In the genomic region with DNA sequence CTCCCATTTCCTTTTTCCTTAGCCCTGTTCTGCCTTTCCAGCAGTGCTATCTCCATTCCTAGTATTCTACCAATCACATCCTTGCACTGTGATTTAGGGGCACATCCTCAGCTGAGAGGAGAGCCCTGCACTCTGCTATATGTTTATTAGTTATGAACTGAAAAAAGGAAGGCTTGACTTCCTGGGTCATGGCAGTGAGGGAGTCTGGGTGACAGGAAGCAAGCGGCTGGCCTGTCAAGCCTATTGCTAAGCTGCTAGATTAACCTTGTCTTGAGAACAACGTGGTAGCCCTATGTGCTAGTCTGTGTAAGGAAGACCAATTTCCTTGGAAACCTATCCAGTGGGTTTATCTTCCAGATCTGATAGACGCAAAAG, we compare ENCODE assay signal across 8 mouse cellular contexts. TPM values are rescaled to one million over a fixed set of nuclear protein-coding genes. Genes with fewer than 3 reads are reported as not detected.
A peak's percentile ranks its signal among the peaks of the same experiment; 100 is the strongest.
DNase-seq lines count a peak whose midpoint lies in the region; ATAC-seq and TF ChIP-seq lines count a peak whose summit lies in the region.

No protein-coding gene starts in this region.

- no peak for TF ChIP-seq CTCF in kidney, postnatal 0 days (IDR thresholded peaks at IDR 0.05; ENCODE audit: low read depth)
- no peak for TF ChIP-seq CTCF in liver, adult 2 months (IDR thresholded peaks at IDR 0.05; ENCODE audit: low read depth, low read length)
- TF ChIP-seq CTCF in stomach, postnatal 0 days (IDR thresholded peaks at IDR 0.05; ENCODE audit: low read depth) = no peak

- no peaks in the 10 kb centered on the region for H3K36me3 ChIP-seq in heart, embryonic 10.5 days
- no peaks in the 10 kb centered on the region for H3K36me3 ChIP-seq in kidney, postnatal 0 days (ENCODE audit: insufficient read depth, low read length)
- H3K36me3 ChIP-seq in liver, adult 2 months (ENCODE audit: control insufficient read depth, insufficient read depth, low read length) = no peaks in the 10 kb centered on the region; the same call in 1 of the 2 replicates
- H3K36me3 ChIP-seq in midbrain, embryonic 16.5 days (ENCODE audit: control insufficient read depth, insufficient read depth, low read length) = no peaks in the 10 kb centered on the region
- no peaks in the 10 kb centered on the region for H3K36me3 ChIP-seq in stomach, postnatal 0 days (ENCODE audit: control insufficient read depth, insufficient read depth, low read length)

- peak overlapping the region; percentile 64 for H3K4me2 ChIP-seq in kidney, postnatal 0 days (ENCODE audit: low read length)
- peak overlapping the region; percentile 54 for H3K4me2 ChIP-seq in midbrain, embryonic 16.5 days (ENCODE audit: low read length)
- H3K4me2 ChIP-seq in stomach, postnatal 0 days (replicated peaks; ENCODE audit: low read depth) = peak overlapping the region; percentile 60

- no peaks in the 10 kb centered on the region for H3K27me3 ChIP-seq in heart, embryonic 10.5 days (ENCODE audit: insufficient read depth, poor library complexity, severe bottlenecking)
- no peaks in the 10 kb centered on the region for H3K27me3 ChIP-seq in kidney, postnatal 0 days (ENCODE audit: insufficient read depth, low read length)
- H3K27me3 ChIP-seq in liver, adult 2 months (ENCODE audit: control insufficient read depth, insufficient read depth, low read length) = no peaks in the 10 kb centered on the region
- H3K27me3 ChIP-seq in midbrain, embryonic 16.5 days (ENCODE audit: control insufficient read depth, insufficient read depth, low read depth, low read length) = no peaks in the 10 kb centered on the region
- no peaks in the 10 kb centered on the region for H3K27me3 ChIP-seq in stomach, postnatal 0 days (ENCODE audit: control insufficient read depth, insufficient read depth, low read length)

- peak overlapping the region; percentile 60 for H3K4me3 ChIP-seq in heart, embryonic 10.5 days
- peak overlapping the region; percentile 51 for H3K4me3 ChIP-seq in kidney, postnatal 0 days (replicated peaks; ENCODE audit: low read depth, low read length)
- H3K4me3 ChIP-seq in liver, adult 2 months (ENCODE audit: insufficient read depth, low read depth, low read length) = peak overlapping the region; percentile 69
- H3K4me3 ChIP-seq in midbrain, embryonic 16.5 days (ENCODE audit: low read depth, low read length) = peak overlapping the region; percentile 51
- peak overlapping the region; percentile 50 for H3K4me3 ChIP-seq in stomach, postnatal 0 days (ENCODE audit: low read depth, low read length)

- peak; percentile 3 to 5 for DNase-seq in spleen, adult 18-20 months
- DNase-seq in spleen, adult 12 weeks (ENCODE audit: low spot score) = no peak
- peak; percentile 31 to 40 for DNase-seq in cerebellum, postnatal 14 days
- peak; percentile 70 for DNase-seq in heart, embryonic 10.5 days (ENCODE audit: low spot score)
- peak; percentile 53 for DNase-seq in kidney, postnatal 0 days (ENCODE audit: low spot score)
- peak; percentile 56 for DNase-seq in liver, adult 2 months (ENCODE audit: extremely low read depth, low read depth, low spot score)
- DNase-seq in stomach, postnatal 0 days (ENCODE audit: low spot score) = peak; percentile 18

- H3K27ac ChIP-seq in heart, embryonic 10.5 days = peak overlapping the region; percentile 84
- H3K27ac ChIP-seq in kidney, postnatal 0 days = peak overlapping the region; percentile 86
- peak overlapping the region; percentile 70 for H3K27ac ChIP-seq in liver, adult 2 months (replicated peaks; ENCODE audit: insufficient read depth, low read depth, low read length)
- H3K27ac ChIP-seq in midbrain, embryonic 16.5 days (ENCODE audit: low read length) = peak overlapping the region; percentile 82
- peak overlapping the region; percentile 89 for H3K27ac ChIP-seq in stomach, postnatal 0 days (replicated peaks)

- H3K79me2 ChIP-seq in liver, adult 2 months (ENCODE audit: control insufficient read depth, insufficient read depth, low read length) = no peaks in the 10 kb centered on the region

- H3K9me3 ChIP-seq in heart, embryonic 10.5 days = no peaks in the 10 kb centered on the region
- H3K9me3 ChIP-seq in kidney, postnatal 0 days (replicated peaks; ENCODE audit: low read length) = no peaks in the 10 kb centered on the region
- H3K9me3 ChIP-seq in midbrain, embryonic 16.5 days (replicated peaks; ENCODE audit: control insufficient read depth, low read length, poor library complexity, severe bottlenecking) = no peaks in the 10 kb centered on the region
- H3K9me3 ChIP-seq in stomach, postnatal 0 days (ENCODE audit: control insufficient read depth, low read length) = no peaks in the 10 kb centered on the region

- TF ChIP-seq POLR2A in liver, adult 2 months (IDR thresholded peaks at IDR 0.05; ENCODE audit: extremely low read depth, insufficient read depth, low read length) = no peak

- peak; percentile 33 for ATAC-seq in kidney, postnatal 0 days (replicated peaks; ENCODE audit: low FRiP score, low read depth)
- peak; percentile 85 for ATAC-seq in midbrain, embryonic 16.5 days
- peak; percentile 72 for ATAC-seq in stomach, postnatal 0 days (ENCODE audit: low FRiP score, low TSS enrichment)

- H3K9ac ChIP-seq in kidney, postnatal 0 days (ENCODE audit: low read depth, low read length) = peak overlapping the region; percentile 59
- peak overlapping the region; percentile 80 for H3K9ac ChIP-seq in liver, adult 2 months (ENCODE audit: low read depth, low read length)
- H3K9ac ChIP-seq in midbrain, embryonic 16.5 days (ENCODE audit: low read depth, low read length) = peak overlapping the region; percentile 72
- peak overlapping the region; percentile 67 for H3K9ac ChIP-seq in stomach, postnatal 0 days (ENCODE audit: low read length)

- TF ChIP-seq EP300 in stomach, postnatal 0 days (optimal IDR thresholded peaks at IDR 0.05) = no peak

- no peaks in the 10 kb centered on the region for H3K4me1 ChIP-seq in heart, embryonic 10.5 days
- H3K4me1 ChIP-seq in kidney, postnatal 0 days (replicated peaks; ENCODE audit: insufficient read depth, low read length) = no peaks in the 10 kb centered on the region
- no peaks in the 10 kb centered on the region for H3K4me1 ChIP-seq in liver, adult 2 months (ENCODE audit: control insufficient read depth, insufficient read depth, low read length)
- no peaks in the 10 kb centered on the region for H3K4me1 ChIP-seq in midbrain, embryonic 16.5 days (ENCODE audit: control insufficient read depth, insufficient read depth, low read length)
- no peaks in the 10 kb centered on the region for H3K4me1 ChIP-seq in stomach, postnatal 0 days (replicated peaks; ENCODE audit: control insufficient read depth, insufficient read depth)

- 16% methylated on average over 3 of the region's 3 CpGs for WGBS in heart, embryonic 10.5 days
- 18% methylated on average over 3 of the region's 3 CpGs for WGBS in kidney, postnatal 0 days
- 3% methylated on average over 3 of the region's 3 CpGs for WGBS in liver, adult 2 months
- 14% methylated on average over 3 of the region's 3 CpGs for WGBS in midbrain, embryonic 16.5 days
- 14% methylated on average over 3 of the region's 3 CpGs for WGBS in stomach, postnatal 0 days

RNA-seq across cellular contexts. Expression of gene Mcts1, which starts 0.6 kb away (rescaled TPM):
- polyA plus RNA-seq in heart, embryonic 10.5 days (2016; fragmentation: Nextera tagmentation; extraction: Ambion mirVana) = 52.9 and 60.2 TPM in 2 replicates
- 92.6 and 97.2 TPM in 2 replicates for polyA plus RNA-seq in kidney, postnatal 0 days (2015; fragmentation: Nextera tagmentation; extraction: Ambion mirVana)
- 31.5 and 37.3 TPM in 2 replicates for total RNA-seq in liver, adult 2 months (2014; rRNA removed)
- 8.2 and 10.5 TPM in 2 replicates for polyA plus RNA-seq in liver, adult 2 months (2012; rRNA removed)
- 173 and 181 TPM in 2 replicates for polyA plus RNA-seq in midbrain, embryonic 16.5 days (2015; fragmentation: Nextera tagmentation; extraction: Ambion mirVana)
- 82.4 and 86.8 TPM in 2 replicates for polyA plus RNA-seq in stomach, postnatal 0 days (2015; fragmentation: Nextera tagmentation; extraction: Ambion mirVana)

RNA-seq across cellular contexts. Expression of gene Cul4b, which starts 25.0 kb away (rescaled TPM):
- polyA plus RNA-seq in heart, embryonic 10.5 days (2016; fragmentation: Nextera tagmentation; extraction: Ambion mirVana) = 32.6 and 34.2 TPM in 2 replicates
- polyA plus RNA-seq in kidney, postnatal 0 days (2015; fragmentation: Nextera tagmentation; extraction: Ambion mirVana) = 25.3 and 25.5 TPM in 2 replicates
- 17.0 and 17.9 TPM in 2 replicates for total RNA-seq in liver, adult 2 months (2014; rRNA removed)
- polyA plus RNA-seq in liver, adult 2 months (2012; rRNA removed) = 2.5 and 3.0 TPM in 2 replicates
- 17.2 and 17.4 TPM in 2 replicates for polyA plus RNA-seq in midbrain, embryonic 16.5 days (2015; fragmentation: Nextera tagmentation; extraction: Ambion mirVana)
- polyA plus RNA-seq in stomach, postnatal 0 days (2015; fragmentation: Nextera tagmentation; extraction: Ambion mirVana) = 11.3 and 11.6 TPM in 2 replicates

RNA-seq across cellular contexts. Expression of gene C1galt1c1, which starts 33.9 kb away (rescaled TPM):
- 28.0 and 28.4 TPM in 2 replicates for polyA plus RNA-seq in heart, embryonic 10.5 days (2016; fragmentation: Nextera tagmentation; extraction: Ambion mirVana)
- polyA plus RNA-seq in kidney, postnatal 0 days (2015; fragmentation: Nextera tagmentation; extraction: Ambion mirVana) = 53.7 and 57.0 TPM in 2 replicates
- total RNA-seq in liver, adult 2 months (2014; rRNA removed) = 33.7 and 35.4 TPM in 2 replicates
- 4.3 and 5.1 TPM in 2 replicates for polyA plus RNA-seq in liver, adult 2 months (2012; rRNA removed)
- polyA plus RNA-seq in midbrain, embryonic 16.5 days (2015; fragmentation: Nextera tagmentation; extraction: Ambion mirVana) = 28.3 and 31.3 TPM in 2 replicates
- 53.1 and 53.2 TPM in 2 replicates for polyA plus RNA-seq in stomach, postnatal 0 days (2015; fragmentation: Nextera tagmentation; extraction: Ambion mirVana)

Comparison
In these comparisons a context has a peak if more than half of its experiments do, and no peak if none do; other contexts are left out.
1. ATAC-seq: peak in every context shown above with its lines; median percentile 85 in midbrain, embryonic 16.5 days; 72 in stomach, postnatal 0 days; 33 in kidney, postnatal 0 days.